In genomic region chr2:18355293-18355692, GRCm38 (mm10) we compare ENCODE assay signal across 14 mouse cellular contexts. TPM values are rescaled to one million over a fixed set of nuclear protein-coding genes. Genes with fewer than 3 reads are reported as not detected.
DNase-seq lines count a peak whose midpoint lies in the region; ATAC-seq and TF ChIP-seq lines count a peak whose summit lies in the region.
"Had no signal": no experiment of that assay in that cellular context is flagged by ENCODE, and none has a peak within 500 bp of the region (broad histone marks: within the 10 kb centered on the region; RNA-seq: fewer than 3 reads in every experiment).

No protein-coding gene starts in this region.

- H3K9me3 ChIP-seq in limb, embryonic 10.5 days (replicated peaks), result no peaks in the 10 kb centered on the region; the same call in 1 of the 2 replicates
- H3K9me3 ChIP-seq: embryonic facial prominence, embryonic 12.5 days had no signal

- H3K27ac ChIP-seq in heart, adult 2 months, result no peak overlapping the region
- H3K27ac ChIP-seq in left cerebral cortex, adult 2 months, result no peak overlapping the region
- H3K27ac ChIP-seq in limb, embryonic 10.5 days, result no peak overlapping the region
- H3K27ac ChIP-seq: embryonic facial prominence, embryonic 12.5 days; forebrain, embryonic 12.5 days; limb, embryonic 12.5 days had no signal

- intact Hi-C loops in heart, adult 2 months (cut with DNase I), result loop anchor here (10.0 kb wide), 1 partner anchor 920 kb away; no protein-coding TSS in a partner anchor
- intact Hi-C loops in left cerebral cortex, adult 2 months (cut with DNase I), result loop anchor here (2.0 to 10.0 kb wide), 3 partner anchors 402 to 990 kb away; no protein-coding TSS in a partner anchor
- intact Hi-C loops in left cerebral cortex, postnatal 36 days (cut with DNase I), result loop anchor here (10.0 kb wide), 2 partner anchors 330 to 990 kb away; no protein-coding TSS in a partner anchor

- in situ Hi-C loops in Patski (cut with MboI; ENCODE audit: low pct_unique_long_range_greater_than_20kb), result loop anchor here (10.0 kb wide), 1 partner anchor 330 kb away; no protein-coding TSS in a partner anchor

- H3K9ac ChIP-seq in heart, adult 2 months (ENCODE audit: low read depth, low read length), result no peak overlapping the region
- H3K9ac ChIP-seq: embryonic facial prominence, embryonic 12.5 days; forebrain, embryonic 12.5 days; limb, embryonic 12.5 days had no signal

- ATAC-seq in Patski, result no peak
- ATAC-seq: inflammation-experienced regulatory T-cells, adult 6 months had no signal

- no peaks in the 10 kb centered on the region for H3K36me3 ChIP-seq in heart, adult 2 months (ENCODE audit: control insufficient read depth, insufficient read depth, low read length)
- H3K36me3 ChIP-seq in limb, embryonic 10.5 days, result peaks cover 4% of the 10 kb centered on the region; the same call in 1 of the 2 replicates
- H3K36me3 ChIP-seq: embryonic facial prominence, embryonic 12.5 days; forebrain, embryonic 12.5 days; limb, embryonic 12.5 days had no signal

- peaks cover 2% of the 10 kb centered on the region; the same call in 1 of the 2 replicates for H3K79me2 ChIP-seq in heart, adult 2 months (replicated peaks; ENCODE audit: control insufficient read depth, insufficient read depth, low read length)

- TF ChIP-seq POLR2A in heart, adult 2 months (IDR thresholded peaks at IDR 0.05; ENCODE audit: insufficient read depth, low read depth, low read length), result no peak

- TF ChIP-seq EP300 in heart, adult 2 months (IDR thresholded peaks at IDR 0.05; ENCODE audit: insufficient read depth, low read depth, low read length), result no peak

- DNase-seq in heart, adult 2 months, result no peak
- DNase-seq in heart, adult 18-20 months, result no peak
- DNase-seq in left cerebral cortex, adult 2 months (ENCODE audit: extremely low spot score in 1 of 2, low spot score in 2 of 2), result no peak
- DNase-seq in left cerebral cortex, postnatal 36 days (ENCODE audit: low spot score in 2 of 2), result no peak
- no peak for DNase-seq in Patski (ENCODE audit: low read depth, low spot score)
- peak; percentile 23 for DNase-seq in induced T-regulatory cell, adult 2 months (ENCODE audit: low read depth)
- DNase-seq in limb, embryonic 10.5 days (ENCODE audit: low spot score), result no peak
- DNase-seq: cerebellum, adult 9-11 months; gastrocnemius, postnatal 36 days; lung, adult 18-20 months had no signal

- H3K4me3 ChIP-seq in heart, adult 2 months, result no peak overlapping the region
- H3K4me3 ChIP-seq in left cerebral cortex, adult 2 months, result no peak overlapping the region
- no peak overlapping the region for H3K4me3 ChIP-seq in limb, embryonic 10.5 days
- H3K4me3 ChIP-seq: embryonic facial prominence, embryonic 12.5 days; forebrain, embryonic 12.5 days; limb, embryonic 12.5 days had no signal

- peak; percentile 69 for TF ChIP-seq CTCF in heart, adult 2 months (IDR thresholded peaks at IDR 0.05)
- peak; percentile 66 for TF ChIP-seq CTCF in left cerebral cortex, adult 2 months (IDR thresholded peaks at IDR 0.05)
- peak; percentile 33 for TF ChIP-seq CTCF in Patski (IDR thresholded peaks at IDR 0.05)

- peaks cover 1% of the 10 kb centered on the region; the same call in 1 of the 2 replicates for H3K4me1 ChIP-seq in heart, adult 2 months (ENCODE audit: control insufficient read depth, insufficient read depth, low read length)
- H3K4me1 ChIP-seq in limb, embryonic 10.5 days, result no peaks in the 10 kb centered on the region
- H3K4me1 ChIP-seq: embryonic facial prominence, embryonic 12.5 days; forebrain, embryonic 12.5 days; limb, embryonic 12.5 days had no signal

- CTCF ChIA-PET in Patski (lab: Charles Lee), result interaction anchor here (1.0 to 1.7 kb wide), 4 partner anchors 12 to 83 kb away, joined by 3 to 4 read pairs (median 4); no protein-coding TSS in a partner anchor

- H3K27me3 ChIP-seq in heart, adult 2 months (ENCODE audit: control insufficient read depth, insufficient read depth, low read length), result no peaks in the 10 kb centered on the region
- no peaks in the 10 kb centered on the region for H3K27me3 ChIP-seq in Patski
- no peaks in the 10 kb centered on the region for H3K27me3 ChIP-seq in limb, embryonic 10.5 days (ENCODE audit: low read depth, poor library complexity, severe bottlenecking)
- H3K27me3 ChIP-seq: embryonic facial prominence, embryonic 12.5 days; forebrain, embryonic 12.5 days; limb, embryonic 12.5 days had no signal

- POLR2A ChIA-PET in Patski (lab: Charles Lee), result no interaction called here

RNA-seq across cellular contexts. Expression of gene Dnajc1, which starts 37.3 kb away (rescaled TPM):
- 10 to 100 TPM; 15.0 to 18.3 TPM for total RNA-seq in heart, adult 2 months (2021)
- 7.2 and 11.2 TPM in 2 replicates for polyA plus RNA-seq in heart, adult 2 months (2012; rRNA removed)
- total RNA-seq in heart, adult 18-20 months (2021), result 10 to 100 TPM; 13.5 to 14.7 TPM
- 10 to 100 TPM; 19.9 to 25.6 TPM for total RNA-seq in left cerebral cortex, adult 2 months (2021)
- total RNA-seq in left cerebral cortex, postnatal 36 days (2021), result 10 to 100 TPM; 17.1 to 23.7 TPM
- 30.5 TPM for polyA plus RNA-seq in Patski (2021)
- polyA plus RNA-seq in limb, embryonic 10.5 days (2016; fragmentation: Nextera tagmentation; extraction: Ambion mirVana), result 16.5 and 24.2 TPM in 2 replicates
